Mouse (Mus musculus): ENCODE data around the gene Dus2. TPM values are rescaled to one million over a fixed set of nuclear protein-coding genes. Genes with fewer than 3 reads are reported as not detected.

Gene Dus2
- total RNA-seq, 2 experiments from 2014 or later: 16.0 to 19.3 TPM

GRCm38 (mm10) chr8:106076612-106077011, 85.5 kb downstream of the Dus2 start:
- peak in 1 of 2 experiments; percentile 62 for DNase-seq

- no peak for DNase-seq
Measured at GRCm38 (mm10) chr8:106077452-106078067, 86.4 kb downstream of the Dus2 start.

- no peak for DNase-seq
Measured at GRCm38 (mm10) chr8:106102321-106102720, 111.2 kb downstream of the Dus2 start.

Small RNAs within 50 kb of the gene (microRNA-seq; reads per million reads assigned to microRNA genes)
- gene Mir7074: not detected

Other genes with a start within 250 kb of the Dus2 start
- 10 to 100 TPM in 1 of 2 experiments, 1 to 10 TPM in 1; 9.7 to 10.3 TPM for gene Gfod2, start 232.7 kb upstream of the Dus2 start, total RNA-seq (2021)
- gene Ranbp10, start 164.0 kb upstream of the Dus2 start, total RNA-seq (2021): 10 to 100 TPM; 23.7 to 24.0 TPM
- gene Tsnaxip1, start 163.6 kb upstream of the Dus2 start, total RNA-seq (2021): not detected
- gene Cenpt, start 138.1 kb upstream of the Dus2 start, total RNA-seq (2021): 1 to 10 TPM; 4.3 to 9.6 TPM
- 10 to 100 TPM; 40.0 to 41.1 TPM for gene Thap11, start 136.2 kb upstream of the Dus2 start, total RNA-seq (2021)
- 10 to 100 TPM; 43.2 to 43.8 TPM for gene Nutf2, start 130.8 kb upstream of the Dus2 start, total RNA-seq (2021)
- 10 to 100 TPM; 31.6 to 38.2 TPM for gene Edc4, start 110.5 kb upstream of the Dus2 start, total RNA-seq (2021)
- 1 to 10 TPM in 1 of 2 experiments, under 1 TPM in 1; 0.59 to 1.7 TPM for gene Nrn1l, start 97.8 kb upstream of the Dus2 start, total RNA-seq (2021)
- gene Pskh1, start 90.9 kb upstream of the Dus2 start, total RNA-seq (2021): 10 to 100 TPM; 29.0 to 33.1 TPM
- gene Ctrl, start 57.5 kb upstream of the Dus2 start, total RNA-seq (2021): under 1 TPM; 0.66 to 0.76 TPM
- 10 to 100 TPM; 68.1 to 87.1 TPM for gene Psmb10, start 52.9 kb upstream of the Dus2 start, total RNA-seq (2021)
- 1 to 10 TPM; 1.3 to 1.9 TPM for gene Lcat, start 48.0 kb upstream of the Dus2 start, total RNA-seq (2021)
- gene Slc12a4, start 25.2 kb upstream of the Dus2 start, total RNA-seq (2021): 10 to 100 TPM; 43.9 to 58.9 TPM
- not detected for gene Dpep3, start 11.9 kb upstream of the Dus2 start, total RNA-seq (2021)
- gene Dpep2nb, start 14.6 kb downstream of the Dus2 start, total RNA-seq (2021): under 1 TPM in 1 of 2 experiments, not detected in 1; 0.30 TPM
- 10 to 100 TPM; 15.5 to 16.9 TPM for gene Ddx28, start 20.5 kb downstream of the Dus2 start, total RNA-seq (2021)
- gene Nfatc3, start 67.5 kb downstream of the Dus2 start, total RNA-seq (2021): 10 to 100 TPM; 37.3 to 48.0 TPM
- 1 to 10 TPM; 1.1 to 3.5 TPM for gene Esrp2, start 145.6 kb downstream of the Dus2 start, total RNA-seq (2021)
- 10 to 100 TPM; 17.4 to 29.6 TPM for gene Pla2g15, start 159.1 kb downstream of the Dus2 start, total RNA-seq (2021)
- 10 to 100 TPM; 28.4 to 33.1 TPM for gene Slc7a6, start 177.5 kb downstream of the Dus2 start, total RNA-seq (2021)
- gene Slc7a6os, start 219.6 kb downstream of the Dus2 start, total RNA-seq (2021): 10 to 100 TPM; 26.3 to 28.6 TPM
- 10 to 100 TPM; 27.0 to 28.2 TPM for gene Prmt7, start 219.6 kb downstream of the Dus2 start, total RNA-seq (2021)

Measured in adrenal gland, postnatal 36 days (tissue).